Mouse (Mus musculus) macrophage (primary cell): ENCODE measurements around the gene Rcan2. TPM values are rescaled to one million over a fixed set of nuclear protein-coding genes. Genes with fewer than 3 reads are reported as not detected.

ENCODE experiments used
- H3K27ac ChIP-seq: fragments of 350-480 bp; formaldehyde crosslinking; 2 replicates; pipeline ENCODE4 v1.9.0; 2021
- H3K36me3 ChIP-seq: fragments of 350-480 bp; formaldehyde crosslinking; 2 replicates; pipeline ENCODE4 v1.9.0; 2021; ENCODE audit errors: inconsistent target
- H3K4me3 ChIP-seq: fragments of 350-480 bp; formaldehyde crosslinking; 2 replicates; pipeline ENCODE4 v1.9.0; 2021; ENCODE audit errors: inconsistent target
- H3K79me2 ChIP-seq: fragments of 350-480 bp; formaldehyde crosslinking; 2 replicates; pipeline ENCODE4 v1.9.0; 2021; ENCODE audit errors: inconsistent target
- WGBS: methylation state at CpG from one replicate; pipeline ENCODE4 v1.1.7; 2026; ENCODE audit warnings: inconsistent platforms; ENCODE audit not compliant: missing documents; 5-methylcytosine and 5-hydroxymethylcytosine counted together
- polyA plus RNA-seq: library from polyadenylated mRNA; stranded (reverse); fragments of 250-400 nt; gene quantifications from 3 replicates; pipeline ENCODE4 v1.2.4, GENCODE M21; 2018; ENCODE audit warnings: inconsistent platforms
- total RNA-seq, 78 experiments: library from RNA; depleted of rRNA; stranded (reverse); fragments of 250-400 nt; gene quantifications; 1 replicate in 9 of 78; 2 replicates in 24 of 78; 3 replicates in 43 of 78; 4 replicates in 2 of 78; pipeline ENCODE4 v1.2.4; 2018; ENCODE audit warnings: inconsistent platforms in 56 of 78

Rcan2 gene
- 1 to 10 TPM in 1 of 26 experiments, not detected in 25; 1.3 TPM for total RNA-seq (2018; cell fraction: chromatin; rRNA removed)
- total RNA-seq (2018; cell fraction: cytosol; rRNA removed): under 1 TPM in 1 of 26 experiments, not detected in 25; 0.04 TPM
- not detected for total RNA-seq (2018; cell fraction: nucleus; rRNA removed)
- not detected in 3 replicates for polyA plus RNA-seq

DNA sequence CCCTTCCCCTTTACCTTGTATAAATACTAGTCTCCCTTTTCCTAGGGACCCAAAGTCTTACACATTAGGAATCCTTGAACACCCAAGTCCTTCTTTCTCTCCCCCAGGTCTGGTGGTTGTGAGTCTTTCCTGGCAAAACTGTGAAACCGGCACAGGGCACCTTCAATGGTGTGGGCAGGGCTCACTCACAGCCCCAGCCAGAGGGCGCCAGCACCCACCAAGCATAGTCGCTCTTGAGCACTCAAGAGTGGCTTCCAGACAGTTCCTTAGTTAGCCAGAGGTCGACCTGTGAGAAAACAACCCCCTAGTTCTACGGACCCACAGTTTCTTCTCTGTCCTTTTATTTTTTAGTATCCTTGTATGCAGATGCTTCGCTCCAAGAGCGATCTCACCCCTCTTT is at the start of gene Rcan2:
Rcan2 (plus strand) TSS at position 275 of the 400 bp plus-strand sequence.
- no peak within 1 kb of the TSS for H3K27ac ChIP-seq
- H3K36me3 ChIP-seq: no peaks in the 10 kb centered on the region
- no peak within 1 kb of the TSS for H3K4me3 ChIP-seq
- 0% methylated on average over 6 of the region's 7 CpGs for WGBS
- no peaks in the 10 kb centered on the region for H3K79me2 ChIP-seq

DNA sequence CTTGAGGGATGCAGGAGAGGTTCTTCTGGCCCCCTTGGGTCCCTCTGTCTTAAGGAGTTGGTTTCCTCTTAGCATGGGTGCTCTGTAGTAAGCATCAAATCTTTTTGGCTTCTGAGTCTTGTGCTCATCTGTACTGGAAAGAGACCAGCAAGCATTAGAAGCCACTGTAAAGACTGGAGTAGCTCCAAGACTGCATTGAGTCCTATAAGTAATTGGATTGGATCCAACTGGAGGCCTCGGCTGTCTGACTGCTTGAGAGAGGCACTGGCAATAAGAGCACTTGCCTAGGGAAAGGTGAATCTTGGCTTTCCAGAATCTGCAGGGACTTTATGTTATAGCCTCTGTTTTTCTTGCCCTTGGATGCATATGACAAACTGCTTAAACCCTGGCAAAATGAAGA is 48.3 kb upstream of the Rcan2 start:
- H3K27ac ChIP-seq: no peak overlapping the region
- WGBS: 92% methylated on average over 1 of the region's 1 CpGs
- no peaks in the 10 kb centered on the region for H3K79me2 ChIP-seq
- H3K36me3 ChIP-seq: no peaks in the 10 kb centered on the region
- no peak overlapping the region for H3K4me3 ChIP-seq

DNA sequence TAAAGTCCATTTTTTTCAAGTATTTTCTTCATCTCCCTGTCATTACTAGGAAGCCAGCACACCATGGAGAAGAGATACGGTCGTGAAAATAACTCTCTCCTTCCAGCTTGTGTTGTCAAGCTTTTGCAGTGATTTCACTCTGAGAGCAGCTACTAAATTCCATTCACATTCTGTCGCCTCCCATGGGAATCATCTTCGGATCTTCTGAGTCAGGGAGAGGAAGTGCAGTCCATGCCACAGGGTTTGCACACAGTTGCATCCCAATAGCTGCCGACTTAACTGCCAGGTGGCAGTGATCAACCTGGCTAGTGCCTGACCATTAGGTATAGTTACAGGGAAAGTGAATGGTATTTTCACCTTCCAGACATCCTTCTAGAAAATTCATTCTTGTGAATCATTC is 46.5 kb upstream of the Rcan2 start:
- no peaks in the 10 kb centered on the region for H3K36me3 ChIP-seq
- WGBS: 94% methylated on average over 5 of the region's 5 CpGs
- no peak overlapping the region for H3K27ac ChIP-seq
- no peak overlapping the region for H3K4me3 ChIP-seq
- no peaks in the 10 kb centered on the region for H3K79me2 ChIP-seq

DNA sequence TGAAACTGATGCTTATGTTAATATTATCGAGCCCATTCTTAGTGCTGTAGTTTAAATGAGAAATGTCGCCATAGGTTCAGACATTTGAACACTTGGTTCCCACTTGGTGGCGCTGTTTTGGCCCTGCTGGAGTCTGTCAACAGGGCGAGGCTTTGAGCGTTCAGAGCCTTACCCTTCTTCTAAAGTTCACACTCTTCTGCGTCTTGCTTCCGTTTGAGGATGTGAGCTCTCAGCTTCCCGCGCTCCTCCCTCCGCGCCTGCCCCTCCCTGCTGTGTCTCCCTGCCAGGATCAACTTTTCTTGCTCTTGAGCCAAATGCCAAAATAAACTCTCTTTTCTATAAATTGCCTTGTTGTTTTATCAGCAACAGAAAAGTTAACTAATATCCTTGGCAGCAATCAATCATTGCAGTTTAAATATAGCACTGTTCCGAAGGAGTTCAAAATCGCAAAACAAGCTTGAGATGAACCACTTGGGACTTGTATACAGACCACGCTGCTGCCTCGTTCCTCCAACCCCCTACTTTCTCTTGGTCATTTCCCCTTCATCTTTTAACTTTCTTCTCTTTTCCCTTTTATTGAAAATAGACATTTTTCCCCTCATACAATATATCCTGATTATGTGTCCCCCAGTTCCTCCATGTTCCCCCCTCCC is 42.4 kb upstream of the Rcan2 start:
- WGBS: 21% methylated on average over 15 of the region's 15 CpGs
- Histone ChIP-seq H3K4me3 (no peak overlapping the region), H3K36me3 (no peaks in the 10 kb centered on the region), H3K79me2 (no peaks in the 10 kb centered on the region), H3K27ac (no peak overlapping the region)

GRCm38 (mm10) chr17:43784531-43784930 is 16.6 kb upstream of the Rcan2 start:
- 78% methylated on average over 4 of the region's 4 CpGs for WGBS
- Histone ChIP-seq H3K27ac (no peak overlapping the region), H3K79me2 (no peaks in the 10 kb centered on the region), H3K36me3 (no peaks in the 10 kb centered on the region), H3K4me3 (no peak overlapping the region)

DNA sequence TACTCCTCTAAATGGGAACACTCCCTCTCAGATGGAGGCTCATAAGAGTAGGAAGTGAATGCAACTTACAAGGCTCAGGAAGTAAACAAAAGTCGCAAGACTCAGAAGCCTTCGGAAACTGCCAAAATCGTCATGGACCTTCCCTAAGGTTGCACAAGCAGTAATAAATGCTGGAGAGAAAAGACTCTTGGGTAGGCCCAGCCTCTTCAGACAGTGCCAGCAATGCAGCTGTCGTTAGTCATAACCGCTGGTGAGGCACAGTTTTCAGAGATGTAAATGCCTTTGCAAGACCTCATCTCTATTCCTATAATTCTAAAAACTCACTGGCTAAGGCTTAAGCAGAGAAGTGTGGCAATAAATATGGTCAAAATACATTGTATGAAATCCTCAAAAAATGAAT is 12.9 kb upstream of the Rcan2 start:
- H3K36me3 ChIP-seq: no peaks in the 10 kb centered on the region
- H3K27ac ChIP-seq: no peak overlapping the region
- no peaks in the 10 kb centered on the region for H3K79me2 ChIP-seq
- 91% methylated on average over 5 of the region's 5 CpGs for WGBS
- no peak overlapping the region for H3K4me3 ChIP-seq

DNA sequence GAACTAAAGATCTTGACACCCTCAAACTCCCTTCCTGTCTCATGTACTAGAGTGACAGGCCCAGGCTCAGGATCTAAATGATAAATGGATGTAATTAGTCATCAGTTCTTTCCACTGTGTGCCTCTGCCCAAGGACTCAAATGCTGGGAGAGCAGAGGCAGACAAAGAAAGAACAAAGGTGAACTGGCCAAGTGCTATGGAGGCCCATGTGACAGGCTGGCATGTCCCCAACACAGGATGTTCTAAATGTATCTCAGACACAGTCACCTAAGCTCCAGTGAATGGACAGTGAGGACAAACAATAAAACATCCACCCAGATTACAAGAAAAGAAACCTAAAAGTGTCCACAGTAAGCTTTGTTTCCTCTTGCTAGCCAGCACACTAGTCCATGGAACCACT is 11.8 kb upstream of the Rcan2 start:
- Histone ChIP-seq H3K79me2 (no peaks in the 10 kb centered on the region), H3K36me3 (no peaks in the 10 kb centered on the region), H3K27ac (no peak overlapping the region), H3K4me3 (no peak overlapping the region)

DNA sequence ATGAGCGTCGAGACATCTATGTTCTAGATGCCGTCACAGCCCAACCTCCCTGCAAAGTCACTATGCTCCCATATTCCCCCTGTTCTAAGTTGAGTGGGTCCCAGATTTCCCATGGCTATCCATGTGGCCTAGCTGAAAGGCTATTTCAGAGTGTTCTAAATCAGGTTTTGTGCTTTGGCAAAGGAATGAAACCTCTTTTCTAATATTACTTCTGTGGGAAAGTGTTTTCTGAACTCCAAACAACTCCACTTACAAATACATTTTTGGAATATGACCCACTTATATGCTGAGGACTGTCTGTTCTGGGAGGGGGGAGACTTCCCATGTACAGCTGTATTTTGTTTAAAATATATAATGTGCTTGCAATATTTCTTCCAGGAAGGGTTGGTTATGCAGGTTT is 9.4 kb upstream of the Rcan2 start:
- WGBS: 87% methylated on average over 3 of the region's 3 CpGs
- Histone ChIP-seq H3K36me3 (no peaks in the 10 kb centered on the region), H3K4me3 (no peak overlapping the region), H3K79me2 (no peaks in the 10 kb centered on the region), H3K27ac (no peak overlapping the region)

DNA sequence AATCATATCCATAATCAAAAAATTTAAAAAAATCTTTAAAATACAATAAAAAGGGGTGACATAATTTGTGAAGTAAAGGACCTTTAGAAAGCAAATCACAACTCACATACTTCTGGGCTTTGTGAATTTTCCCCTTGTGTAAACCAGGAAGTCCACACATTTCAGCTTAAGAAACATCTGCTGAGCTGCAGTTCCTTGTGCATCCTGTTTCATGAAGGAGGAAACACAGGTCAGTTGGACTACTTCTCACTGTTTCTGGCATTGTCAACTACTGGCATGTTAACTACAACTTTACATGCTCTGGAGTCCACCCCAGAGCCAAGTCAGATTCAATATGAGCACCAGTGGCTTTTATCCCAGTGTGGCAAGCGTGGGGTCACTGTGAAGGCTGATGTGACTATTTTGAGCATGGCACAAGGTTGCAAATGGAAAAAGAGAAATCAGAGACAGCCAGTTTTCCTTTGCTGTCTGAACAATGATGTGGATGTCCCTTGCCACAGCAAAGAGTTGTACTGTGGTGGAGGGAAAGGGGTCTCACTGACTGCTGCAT is 6.3 kb upstream of the Rcan2 start:
- 32% methylated on average over 1 of the region's 1 CpGs for WGBS
- no peak overlapping the region for H3K4me3 ChIP-seq

GRCm38 (mm10) chr17:43801595-43802373 is 633 bp downstream of the Rcan2 start:
- WGBS: 1% methylated on average over 54 of the region's 55 CpGs
- no peaks in the 10 kb centered on the region for H3K36me3 ChIP-seq

More for the DNA sequence above, 6.3 kb upstream of the Rcan2 start:
- Histone ChIP-seq H3K36me3 (no peaks in the 10 kb centered on the region), H3K27ac (no peak overlapping the region), H3K79me2 (no peaks in the 10 kb centered on the region)

DNA sequence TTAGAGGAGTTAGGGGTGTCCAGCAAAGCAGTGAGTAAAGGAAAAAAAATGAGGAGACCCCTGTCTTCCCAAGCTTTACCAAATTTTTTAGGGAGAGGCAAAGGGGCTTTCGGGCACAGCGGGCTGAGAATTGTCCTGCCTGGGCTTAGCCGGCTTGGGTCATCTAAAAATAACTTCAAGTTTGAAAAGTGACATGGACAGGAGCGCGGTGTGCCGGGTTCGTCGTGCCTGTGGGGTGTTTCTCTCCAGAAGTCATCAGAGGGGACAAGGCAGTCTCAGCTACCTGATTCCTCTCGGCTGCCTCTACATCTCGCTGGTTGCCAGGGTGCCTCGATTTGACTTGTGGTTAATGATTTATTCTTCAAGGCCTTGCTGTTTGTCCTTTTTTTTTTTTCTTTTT is 1.3 kb downstream of the Rcan2 start:
- no peak overlapping the region for H3K27ac ChIP-seq
- no peak overlapping the region for H3K4me3 ChIP-seq
- H3K79me2 ChIP-seq: no peaks in the 10 kb centered on the region
- no peaks in the 10 kb centered on the region for H3K36me3 ChIP-seq
- 72% methylated on average over 11 of the region's 11 CpGs for WGBS

More at GRCm38 (mm10) chr17:43801595-43802373, 633 bp downstream of the Rcan2 start:
- H3K4me3 ChIP-seq: no peak overlapping the region
- H3K27ac ChIP-seq: no peak overlapping the region
- no peaks in the 10 kb centered on the region for H3K79me2 ChIP-seq

DNA sequence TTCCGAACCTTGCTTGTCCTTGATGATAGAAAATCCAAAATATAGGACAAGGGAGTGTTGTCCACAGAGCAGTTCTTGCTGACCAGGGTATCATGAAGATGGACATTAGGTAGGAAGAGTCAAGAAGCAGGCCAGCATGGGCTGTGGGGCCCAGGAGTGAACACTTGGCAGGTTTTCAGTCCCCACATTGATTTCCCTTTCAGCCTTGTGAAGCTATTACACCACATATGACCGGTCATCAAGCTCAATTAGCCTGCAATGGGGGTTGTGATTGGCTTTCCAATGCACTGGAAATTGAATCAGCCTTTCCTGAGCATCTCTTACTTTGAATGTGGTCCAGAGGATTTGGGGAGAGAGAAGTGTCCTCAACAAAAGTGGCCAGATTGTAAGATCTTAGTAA is 2.0 kb downstream of the Rcan2 start:
- Histone ChIP-seq H3K79me2 (no peaks in the 10 kb centered on the region), H3K27ac (no peak overlapping the region), H3K36me3 (no peaks in the 10 kb centered on the region), H3K4me3 (no peak overlapping the region)
- WGBS: 89% methylated on average over 2 of the region's 2 CpGs

DNA sequence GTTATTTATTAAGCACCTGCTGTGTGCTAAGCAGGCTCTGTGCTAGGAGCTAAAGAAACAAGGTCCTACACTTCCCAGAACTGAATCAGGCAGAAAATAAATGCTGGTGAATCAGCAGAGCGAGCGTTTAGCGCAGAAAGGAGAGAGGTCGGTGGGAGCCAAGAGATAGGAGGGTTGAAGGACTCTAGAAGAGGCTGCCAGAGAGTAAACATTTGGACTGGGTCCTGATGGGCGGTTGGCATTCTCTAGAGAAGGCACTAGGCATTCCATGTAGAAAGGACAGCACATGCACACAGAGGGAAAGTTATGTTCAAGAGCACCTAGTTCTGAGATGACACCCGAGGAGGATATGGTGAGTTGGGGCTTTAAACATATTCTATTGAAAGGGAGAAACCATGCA is 2.6 kb downstream of the Rcan2 start:
- 89% methylated on average over 6 of the region's 6 CpGs for WGBS
- H3K4me3 ChIP-seq: no peak overlapping the region
- no peaks in the 10 kb centered on the region for H3K79me2 ChIP-seq
- H3K27ac ChIP-seq: no peak overlapping the region
- no peaks in the 10 kb centered on the region for H3K36me3 ChIP-seq

DNA sequence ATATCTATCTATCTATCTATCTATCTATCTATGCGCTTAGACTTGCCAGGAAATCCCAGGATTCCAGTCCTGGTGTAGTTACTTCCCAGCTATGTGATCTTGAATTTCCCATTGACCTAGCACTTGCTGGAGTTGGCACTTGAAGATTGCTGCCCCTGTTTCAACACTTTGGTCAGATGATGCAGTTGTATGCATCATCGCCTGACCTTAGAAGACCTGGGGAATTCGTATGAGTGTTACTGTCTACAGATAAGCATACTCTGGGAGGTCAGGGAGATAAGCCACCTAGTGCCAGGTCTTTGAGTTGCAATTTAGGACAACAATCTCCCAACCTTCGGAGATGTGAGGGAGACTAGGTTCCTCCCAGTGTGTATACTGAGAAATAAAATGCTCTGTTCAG is 5.7 kb downstream of the Rcan2 start:
- H3K36me3 ChIP-seq: no peaks in the 10 kb centered on the region
- H3K4me3 ChIP-seq: no peak overlapping the region
- 65% methylated on average over 4 of the region's 4 CpGs for WGBS
- no peaks in the 10 kb centered on the region for H3K79me2 ChIP-seq
- H3K27ac ChIP-seq: no peak overlapping the region

DNA sequence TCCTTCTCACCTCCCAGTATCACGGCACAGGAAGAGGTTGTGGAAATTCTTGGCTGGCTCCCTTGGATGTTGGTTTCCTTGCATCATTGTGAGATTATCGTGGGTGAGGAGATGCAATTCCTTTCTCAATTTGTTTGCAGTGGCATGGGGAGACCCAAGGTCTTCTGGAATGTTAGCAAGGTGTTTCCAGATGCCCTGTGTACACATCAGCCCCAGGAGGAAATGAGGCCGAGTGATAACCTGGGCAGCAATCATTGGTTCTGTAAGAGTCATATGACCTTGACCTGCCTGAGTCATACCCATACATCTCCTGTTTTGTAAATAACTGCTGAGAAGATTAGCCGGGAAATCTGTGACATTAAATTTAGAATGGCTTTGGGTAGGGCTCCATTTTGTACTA is 10.3 kb downstream of the Rcan2 start:
- H3K4me3 ChIP-seq: no peak overlapping the region
- no peaks in the 10 kb centered on the region for H3K36me3 ChIP-seq
- no peaks in the 10 kb centered on the region for H3K79me2 ChIP-seq
- 85% methylated on average over 4 of the region's 4 CpGs for WGBS
- H3K27ac ChIP-seq: no peak overlapping the region
